Mouse (Mus musculus) olfactory bulb, adult 2 months (tissue): Measurements from ENCODE around the gene 4930550C14Rik.

Experiments used
- CTCF ChIP-seq: fragments of 200-500 bp; IDR thresholded peaks from 2 replicates; pipeline ENCODE4 v1.5.1; 2012; ENCODE audit warnings: low read depth, mild to moderate bottlenecking, low read length, moderate library complexity; ENCODE audit not compliant: insufficient read depth
- POLR2A ChIP-seq: fragments of 200-500 bp; IDR thresholded peaks from 2 replicates; pipeline ENCODE4 v1.6.1; 2012; ENCODE audit warnings: mild to moderate bottlenecking, low read depth, low read length, moderate library complexity; ENCODE audit not compliant: insufficient read depth

DNA sequence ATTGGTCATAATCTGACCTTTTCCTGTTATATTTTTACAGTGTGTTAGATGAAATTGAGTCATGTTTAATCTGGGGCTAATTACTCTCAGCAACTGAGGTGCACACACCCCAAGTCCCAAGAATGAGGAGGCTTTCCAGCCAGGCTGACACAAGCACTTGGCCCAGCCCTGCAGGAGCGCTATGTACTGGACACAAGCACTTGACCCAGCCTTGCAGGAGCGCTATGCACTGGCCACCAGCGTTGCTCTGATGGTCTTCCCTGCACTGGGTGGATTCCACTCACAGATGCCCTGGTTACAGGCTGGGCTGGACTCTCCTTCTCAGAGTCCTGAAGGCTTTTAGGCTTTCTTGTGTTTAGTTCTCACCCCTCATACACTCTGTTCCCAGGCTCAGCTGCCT lies 13.0 kb upstream of the 4930550C14Rik start:
- no peak for TF ChIP-seq CTCF
- no peak for TF ChIP-seq POLR2A
